Mouse (Mus musculus) heart, adult 2 months (tissue): ENCODE results near the gene Ush1g.

Experiments
- CTCF ChIP-seq: fragments of 200-600 bp; IDR thresholded peaks from 2 replicates; pipeline ENCODE4 v1.8.1; 2022; ENCODE audit warnings: antibody characterized with exemption, mild to moderate bottlenecking, moderate library complexity
- EP300 ChIP-seq: fragments of 200-500 bp; IDR thresholded peaks from 2 replicates; pipeline ENCODE4 v1.6.1; 2011; ENCODE audit warnings: low read depth, low read length, control low read depth; ENCODE audit not compliant: insufficient read depth
- POLR2A ChIP-seq: fragments of 200-500 bp; IDR thresholded peaks from 2 replicates; pipeline ENCODE4 v1.6.1; 2011; ENCODE audit warnings: mild to moderate bottlenecking, low read depth, low read length, control low read depth; ENCODE audit not compliant: insufficient read depth

DNA sequence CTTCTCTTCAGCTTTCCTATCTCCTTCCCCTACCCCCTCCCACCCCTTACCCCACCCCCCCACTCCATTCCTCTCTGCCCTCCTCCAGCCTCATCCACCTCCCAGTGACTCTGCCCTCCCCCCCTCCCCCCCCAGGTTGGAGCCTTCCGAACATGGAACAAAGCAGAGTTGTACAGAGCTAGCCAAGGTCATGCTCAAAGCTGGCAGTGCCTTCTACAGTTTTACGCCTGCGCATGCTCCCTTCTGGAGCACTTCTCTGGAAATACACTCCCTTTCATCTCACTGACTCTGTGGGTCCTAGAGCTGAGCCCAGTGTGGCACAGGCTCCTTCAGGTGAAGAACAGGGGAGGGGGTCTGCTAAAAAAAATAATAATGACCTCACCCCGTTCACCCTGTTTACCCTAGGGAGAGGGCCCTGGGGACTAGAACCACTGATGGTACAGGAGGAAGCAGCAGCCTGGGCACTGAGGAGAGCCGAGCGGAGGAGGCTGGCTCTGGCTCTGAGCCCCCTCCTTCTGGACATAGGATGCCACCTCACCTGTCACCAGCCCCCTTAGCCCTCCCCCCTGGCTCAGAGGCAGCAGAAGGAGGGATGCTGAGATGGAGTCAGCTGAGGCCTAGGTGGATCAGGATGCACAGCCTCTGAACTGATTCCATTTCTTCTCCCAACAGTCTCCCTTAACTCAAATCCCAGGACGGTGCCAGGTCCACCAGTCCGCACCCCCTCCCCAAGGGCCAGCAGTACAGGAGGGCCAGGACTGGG is 38.9 kb downstream of the Ush1g start:
- TF ChIP-seq CTCF (no peak), POLR2A (no peak), EP300 (no peak)
